8 mouse cellular contexts compared by ENCODE assay signal in genomic region chr7:16921881-16922335, GRCm38 (mm10). TPM values are rescaled to one million over a fixed set of nuclear protein-coding genes. Genes with fewer than 3 reads are reported as not detected.
A peak's percentile ranks its signal among the peaks of the same experiment; 100 is the strongest.
DNase-seq lines count a peak whose midpoint lies in the region; ATAC-seq lines count a peak whose summit lies in the region.

No protein-coding gene starts in this region.

- no peaks in the 10 kb centered on the region for H3K9me3 ChIP-seq in hindbrain, embryonic 15.5 days
- no peaks in the 10 kb centered on the region for H3K9me3 ChIP-seq in liver, embryonic 13.5 days (replicated peaks)

- H3K27ac ChIP-seq in brown adipose tissue, adult 24 weeks (replicated peaks; ENCODE audit: low read depth, low read length) = no peak overlapping the region
- H3K27ac ChIP-seq in hindbrain, embryonic 15.5 days (replicated peaks) = peak overlapping the region; percentile 96
- H3K27ac ChIP-seq in liver, embryonic 13.5 days = peak overlapping the region; percentile 94

- intact Hi-C loops in left cerebral cortex, postnatal 10 days (cut with DNase I) = no loop called here

- ATAC-seq in cerebellum, adult (ENCODE audit: insufficient number of reproducible peaks, low FRiP score, low TSS enrichment) = no peak
- ATAC-seq in hindbrain, embryonic 15.5 days (ENCODE audit: low FRiP score, low read depth) = no peak
- ATAC-seq in liver, embryonic 13.5 days (ENCODE audit: low read depth) = no peak

- no peaks in the 10 kb centered on the region for H3K27me3 ChIP-seq in hindbrain, embryonic 15.5 days
- H3K27me3 ChIP-seq in liver, embryonic 13.5 days = no peaks in the 10 kb centered on the region

- H3K9ac ChIP-seq in hindbrain, embryonic 15.5 days = peak overlapping the region; percentile 95
- peak overlapping the region; percentile 99 for H3K9ac ChIP-seq in liver, embryonic 13.5 days

- 0 out of 2 replicates have a peak overlapping the region, but pooled peaks have one; percentile 33 for H3K4me3 ChIP-seq in brown adipose tissue, adult 24 weeks (ENCODE audit: insufficient read depth, low read depth, low read length)
- H3K4me3 ChIP-seq in hindbrain, embryonic 15.5 days = peak overlapping the region; percentile 88
- peak overlapping the region; percentile 96 for H3K4me3 ChIP-seq in liver, embryonic 13.5 days (replicated peaks)

- peak overlapping the region; percentile 89 for H3K4me2 ChIP-seq in hindbrain, embryonic 15.5 days
- peak overlapping the region; percentile 92 for H3K4me2 ChIP-seq in liver, embryonic 13.5 days

- H3K4me1 ChIP-seq in brown adipose tissue, adult 24 weeks (ENCODE audit: control insufficient read depth, insufficient read depth, insufficient read length, low read length) = peaks cover 7% of the 10 kb centered on the region
- peaks cover 62% of the 10 kb centered on the region for H3K4me1 ChIP-seq in hindbrain, embryonic 15.5 days (replicated peaks)
- H3K4me1 ChIP-seq in liver, embryonic 13.5 days (replicated peaks) = peaks cover 61% of the 10 kb centered on the region

- DNase-seq in cerebellum, adult 11 months = peak; percentile 56
- no peak for DNase-seq in liver, embryonic 13.5 days
- DNase-seq in embryo, embryonic 10.5 days (ENCODE audit: low spot score) = no peak
- no peak for DNase-seq in left cerebral cortex, postnatal 10 days (ENCODE audit: extremely low spot score in 1 of 2, low spot score in 2 of 2)
- DNase-seq in urinary bladder, postnatal 36 days (ENCODE audit: low spot score in 2 of 2) = no peak

- 33% methylated on average over 6 of the region's 6 CpGs for WGBS in hindbrain, embryonic 15.5 days
- 8% methylated on average over 6 of the region's 6 CpGs for WGBS in liver, embryonic 13.5 days (ENCODE audit: insufficient replicate concordance)

- H3K36me3 ChIP-seq in hindbrain, embryonic 15.5 days = peaks cover 21% of the 10 kb centered on the region
- H3K36me3 ChIP-seq in liver, embryonic 13.5 days = peaks cover 46% of the 10 kb centered on the region

RNA-seq across cellular contexts. Expression of gene Calm3, which starts 2.0 kb away (rescaled TPM):
- 210 and 222 TPM in 2 replicates for polyA plus RNA-seq in brown adipose tissue, adult 24 weeks (2012; ENCODE audit: insufficient read depth, insufficient read length, missing spikeins)
- polyA plus RNA-seq in hindbrain, embryonic 15.5 days (2015; fragmentation: Nextera tagmentation; extraction: Ambion mirVana) = 382 and 391 TPM in 2 replicates
- 92.0 and 102 TPM in 2 replicates for polyA plus RNA-seq in liver, embryonic 13.5 days (2015; fragmentation: Nextera tagmentation; extraction: Ambion mirVana)
- total RNA-seq in left cerebral cortex, postnatal 10 days (2021) = 1,000 to 10,000 TPM; 2,071 to 2,081 TPM

RNA-seq across cellular contexts. Expression of gene Ptgir, which starts 15.6 kb away (rescaled TPM):
- 1.9 and 2.8 TPM in 2 replicates for polyA plus RNA-seq in brown adipose tissue, adult 24 weeks (2012; ENCODE audit: insufficient read depth, insufficient read length, missing spikeins)
- 0.13 and 0.52 TPM in 2 replicates for polyA plus RNA-seq in hindbrain, embryonic 15.5 days (2015; fragmentation: Nextera tagmentation; extraction: Ambion mirVana)
- polyA plus RNA-seq in liver, embryonic 13.5 days (2015; fragmentation: Nextera tagmentation; extraction: Ambion mirVana) = 1.0 and 1.5 TPM in 2 replicates
- total RNA-seq in left cerebral cortex, postnatal 10 days (2021) = under 1 TPM in 1 of 2 experiments, not detected in 1; 0.17 TPM

RNA-seq across cellular contexts. Expression of gene Pnmal2, which starts 22.6 kb away (rescaled TPM):
- polyA plus RNA-seq in brown adipose tissue, adult 24 weeks (2012; ENCODE audit: insufficient read depth, insufficient read length, missing spikeins) = not detected in 2 replicates
- 142 and 150 TPM in 2 replicates for polyA plus RNA-seq in hindbrain, embryonic 15.5 days (2015; fragmentation: Nextera tagmentation; extraction: Ambion mirVana)
- polyA plus RNA-seq in liver, embryonic 13.5 days (2015; fragmentation: Nextera tagmentation; extraction: Ambion mirVana) = 0.34 and 0.61 TPM in 2 replicates
- total RNA-seq in left cerebral cortex, postnatal 10 days (2021) = 100 to 1,000 TPM; 210 to 223 TPM

RNA-seq across cellular contexts. Expression of gene Gng8, which starts 30.3 kb away (rescaled TPM):
- not detected in 2 replicates for polyA plus RNA-seq in brown adipose tissue, adult 24 weeks (2012; ENCODE audit: insufficient read depth, insufficient read length, missing spikeins)
- polyA plus RNA-seq in hindbrain, embryonic 15.5 days (2015; fragmentation: Nextera tagmentation; extraction: Ambion mirVana) = 1.3 and 5.3 TPM in 2 replicates
- polyA plus RNA-seq in liver, embryonic 13.5 days (2015; fragmentation: Nextera tagmentation; extraction: Ambion mirVana) = 0.67 and 0.81 TPM in 2 replicates
- under 1 TPM; 0.73 to 0.81 TPM for total RNA-seq in left cerebral cortex, postnatal 10 days (2021)

RNA-seq across cellular contexts. Expression of gene Pnmal1, which starts 37.6 kb away (rescaled TPM):
- not detected in 2 replicates for polyA plus RNA-seq in brown adipose tissue, adult 24 weeks (2012; ENCODE audit: insufficient read depth, insufficient read length, missing spikeins)
- 52.6 and 57.5 TPM in 2 replicates for polyA plus RNA-seq in hindbrain, embryonic 15.5 days (2015; fragmentation: Nextera tagmentation; extraction: Ambion mirVana)
- polyA plus RNA-seq in liver, embryonic 13.5 days (2015; fragmentation: Nextera tagmentation; extraction: Ambion mirVana) = 0.07 and 0.10 TPM in 2 replicates
- 10 to 100 TPM; 68.6 to 68.8 TPM for total RNA-seq in left cerebral cortex, postnatal 10 days (2021)

Comparison
In these comparisons a context has a peak if more than half of its experiments do, and no peak if none do; other contexts are left out.
1. H3K4me3 ChIP-seq: peak in every context shown above with its lines; median percentile 96 in liver, embryonic 13.5 days; 88 in hindbrain, embryonic 15.5 days; 33 in brown adipose tissue, adult 24 weeks.
2. RNA of gene Pnmal2, which starts 22.6 kb away (polyA plus RNA-seq): 142 to 150 TPM in hindbrain, embryonic 15.5 days; 0.34 to 0.61 TPM in liver, embryonic 13.5 days and not detected in brown adipose tissue, adult 24 weeks; every median in the first group is over 10 times any median in the second.